Mouse (Mus musculus) kidney, adult 2 months (tissue): ENCODE results near the gene Ruvbl1.

Source experiments
- CTCF ChIP-seq: fragments of 200-500 bp; conservative IDR thresholded peaks from 2 replicates; pipeline ENCODE4 v1.5.1; 2011; ENCODE audit warnings: low read depth, mild to moderate bottlenecking, control low read depth, low read length, moderate library complexity, mixed read lengths; ENCODE audit not compliant: insufficient read depth, insufficient read length
- POLR2A ChIP-seq: fragments of 200-500 bp; IDR thresholded peaks from one replicate; pipeline ENCODE4 v1.6.1; 2011; ENCODE audit warnings: low read depth, low read length, control low read depth

GRCm38 (mm10) chr6:88545397-88545790 lies 80.2 kb downstream of the Ruvbl1 start:
- TF ChIP-seq CTCF (no peak), POLR2A (no peak)
